Comparison of ENCODE assay signal across 16 mouse cellular contexts in genomic region chr7:77413606-77414005, GRCm38 (mm10).
"Had no signal": no experiment of that assay in that cellular context is flagged by ENCODE, and none has a peak within 500 bp of the region (broad histone marks: within the 10 kb centered on the region; RNA-seq: fewer than 3 reads in every experiment).

No protein-coding gene starts in this region.

- DNase-seq: liver; liver, embryonic 13.5 days; liver, postnatal 0 days; lung, postnatal 14 days; retina, postnatal 1 day; thymus, postnatal 36 days had no signal

- H3K36me3 ChIP-seq: limb, embryonic 12.5 days; liver, embryonic 13.5 days; lung, embryonic 15.5 days; midbrain, embryonic 15.5 days; neural tube, embryonic 13.5 days; stomach, embryonic 15.5 days had no signal

- H3K4me1 ChIP-seq: limb, embryonic 12.5 days; liver, embryonic 13.5 days; lung, embryonic 15.5 days; megakaryocyte, embryonic 14.5 days; midbrain, embryonic 15.5 days; neural tube, embryonic 13.5 days; stomach, embryonic 15.5 days had no signal

- H3K4me2 ChIP-seq: limb, embryonic 12.5 days; liver, embryonic 13.5 days; lung, embryonic 15.5 days; midbrain, embryonic 11.5 days; midbrain, embryonic 15.5 days; neural tube, embryonic 13.5 days; stomach, embryonic 15.5 days had no signal

- H3K9ac ChIP-seq: limb, embryonic 12.5 days; liver, embryonic 13.5 days; liver, postnatal 0 days; lung, embryonic 15.5 days; midbrain, embryonic 15.5 days; neural tube, embryonic 13.5 days; stomach, embryonic 15.5 days had no signal

- H3K4me3 ChIP-seq: layer of hippocampus, adult 2 months; limb, embryonic 12.5 days; liver, embryonic 13.5 days; lung, embryonic 15.5 days; megakaryocyte, embryonic 14.5 days; midbrain, embryonic 15.5 days; neural tube, embryonic 13.5 days; stomach, embryonic 15.5 days had no signal

- H3K27me3 ChIP-seq: limb, embryonic 12.5 days; liver, embryonic 13.5 days; lung, embryonic 15.5 days; megakaryocyte, embryonic 14.5 days; midbrain, embryonic 15.5 days; neural tube, embryonic 13.5 days; stomach, embryonic 15.5 days had no signal

- ATAC-seq: liver, postnatal 0 days; midbrain, embryonic 15.5 days had no signal

- H3K27ac ChIP-seq: kidney, postnatal 0 days; layer of hippocampus, adult 2 months; limb, embryonic 12.5 days; liver, embryonic 13.5 days; lung, embryonic 15.5 days; macrophage; midbrain, embryonic 15.5 days; neural tube, embryonic 13.5 days; stomach, embryonic 15.5 days had no signal

- H3K9me3 ChIP-seq: limb, embryonic 12.5 days; liver, embryonic 13.5 days; lung, embryonic 15.5 days; megakaryocyte, embryonic 14.5 days; midbrain, embryonic 15.5 days; neural tube, embryonic 13.5 days; stomach, embryonic 15.5 days had no signal
